Mouse (Mus musculus): ENCODE measurements around the gene Plin1.

- TF ChIP-seq POLR2A (IDR thresholded peaks at IDR 0.05; ENCODE audit: borderline replicate concordance, insufficient read depth, low read length) (no peak), CTCF (IDR thresholded peaks at IDR 0.05; ENCODE audit: borderline replicate concordance, insufficient read depth, low read depth, low read length) (no peak)
These were observed 52.5 kb downstream of the Plin1 start for GRCm38 (mm10) chr7:79680231-79680630.
